Mouse (Mus musculus) adipocyte (in vitro differentiated cells): Measurements from ENCODE around the gene Platr17.
"Not testable (repeated sequence)": the region's sequence is repeated elsewhere in the genome, so short reads cannot be mapped to it uniquely, and the experiment has no call there.

ENCODE experiments used
- DNase-seq: peaks from one replicate; pipeline ENCODE4 v3.0.0-alpha.2; 2016; ENCODE audit warnings: low spot score

Gene Platr17

GRCm38 (mm10) chr17:33904835-33905234 lies at the start of gene Platr17:
Gene Platr17 (plus strand): TSS chr17:33905135.
- DNase-seq: not testable (repeated sequence)

GRCm38 (mm10) chr17:33857816-33858215 lies 47.1 kb upstream of the Platr17 start:
- DNase-seq: no peak

- DNase-seq: no peak
Observed at GRCm38 (mm10) chr17:33865330-33866030, 39.5 kb upstream of the Platr17 start.

DNA sequence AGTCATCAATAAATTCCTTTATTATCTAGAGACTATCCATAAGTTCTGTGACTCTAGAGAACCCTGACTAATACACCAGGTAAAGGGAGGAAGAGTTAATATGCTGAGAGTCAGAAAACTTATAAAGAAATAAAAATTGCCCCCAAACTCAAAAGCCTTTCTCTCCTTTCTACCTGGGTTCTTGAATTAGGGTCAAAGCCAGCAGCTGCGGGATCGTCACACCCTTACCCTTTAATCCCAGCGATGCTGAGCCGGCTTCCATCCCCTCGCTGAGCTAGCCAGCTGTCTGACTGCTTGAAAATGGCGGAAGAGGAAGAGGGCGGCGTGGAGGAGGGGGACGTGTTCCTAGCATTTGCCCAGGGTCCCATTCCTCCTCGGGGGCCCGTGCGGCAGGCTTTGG lies 31.4 kb upstream of the Platr17 start, which contains the start of gene Gm7029:
Gene Gm7029, plus strand, starts transcription at position 301 of the 400 bp plus-strand sequence.
- DNase-seq: not testable (repeated sequence)

GRCm38 (mm10) chr17:33874411-33874810 lies 30.5 kb upstream of the Platr17 start:
- no peak for DNase-seq

DNA sequence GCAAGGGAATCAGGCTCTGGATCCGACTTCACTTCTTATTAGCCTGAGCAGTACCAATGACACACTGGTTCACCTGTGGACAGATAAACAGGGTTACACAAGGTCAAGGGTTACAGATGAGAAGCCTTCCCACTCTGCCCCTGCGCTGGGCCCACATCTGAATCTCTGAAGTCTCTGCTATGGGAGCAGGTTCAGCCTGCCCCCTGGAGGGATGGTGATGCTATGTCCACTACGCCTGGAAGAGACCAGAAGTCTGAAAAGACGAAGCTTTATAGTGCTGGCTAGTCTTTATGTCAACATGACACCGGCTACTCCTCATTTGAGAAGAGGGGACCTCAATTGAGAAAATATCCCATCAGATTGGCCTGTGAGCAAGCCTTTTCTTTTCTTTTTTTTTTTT lies 29.1 kb upstream of the Platr17 start:
- DNase-seq: peak; percentile 40

GRCm38 (mm10) chr17:33884320-33884719 lies 20.6 kb upstream of the Platr17 start:
- not testable (repeated sequence) for DNase-seq

GRCm38 (mm10) chr17:33887802-33888201 lies 17.1 kb upstream of the Platr17 start:
- not testable (repeated sequence) for DNase-seq

GRCm38 (mm10) chr17:33888230-33888629 lies 16.7 kb upstream of the Platr17 start:
- DNase-seq: not testable (repeated sequence)

DNA sequence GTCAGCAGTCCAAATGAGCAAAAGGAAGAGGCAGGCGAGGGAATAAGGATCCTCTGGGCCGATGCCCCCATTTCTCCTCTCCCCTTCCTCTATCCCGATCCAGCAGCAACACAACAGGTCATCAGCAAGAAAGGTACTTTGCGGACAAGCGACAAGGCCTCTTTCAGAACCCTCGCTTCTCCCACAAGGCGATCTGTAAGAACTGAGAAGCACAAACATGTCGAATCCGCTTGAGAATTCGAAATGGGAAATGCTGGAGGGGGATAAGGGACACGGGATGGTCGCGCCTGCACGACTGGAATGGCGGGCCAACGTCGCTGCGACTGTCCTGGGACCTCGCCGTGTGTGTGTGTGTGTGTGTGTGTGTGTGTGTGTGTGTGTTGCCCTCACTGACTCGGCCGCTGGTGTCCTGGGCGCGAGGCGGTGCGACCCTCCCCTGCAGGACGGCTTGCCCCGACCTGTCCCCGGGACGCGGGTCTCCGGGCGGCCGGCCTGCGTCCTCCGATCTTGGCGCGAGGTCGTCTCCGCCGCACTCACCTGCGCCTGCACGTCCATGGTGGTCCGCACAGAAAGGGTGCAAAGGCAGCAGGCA lies 14.9 kb upstream of the Platr17 start:
- not testable (repeated sequence) for DNase-seq

GRCm38 (mm10) chr17:33890533-33891059 lies 14.3 kb upstream of the Platr17 start, which contains the start of gene Kifc1:
Gene Kifc1 (minus strand): TSS chr17:33890661.
- DNase-seq: peak; percentile 100

DNA sequence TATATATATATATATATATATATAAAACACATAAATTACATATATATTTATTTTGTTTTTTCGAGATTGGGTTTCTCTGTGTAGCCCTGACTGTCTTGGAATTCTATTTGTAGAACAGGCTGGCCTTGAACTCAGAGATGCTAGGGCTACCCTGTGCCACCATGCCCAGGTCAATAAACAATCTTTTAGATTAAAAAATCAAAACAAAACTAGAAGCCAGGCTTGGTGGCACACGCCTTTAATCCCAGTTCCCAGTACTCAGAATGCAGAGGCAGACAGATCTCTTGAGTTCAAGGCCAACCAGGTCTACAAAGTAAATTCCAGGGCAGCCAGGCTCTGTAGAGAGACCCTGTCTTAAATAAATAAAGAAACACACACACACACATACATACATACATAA lies 13.6 kb upstream of the Platr17 start:
- no peak for DNase-seq

GRCm38 (mm10) chr17:33891892-33892291 lies 13.0 kb upstream of the Platr17 start:
- DNase-seq: not testable (repeated sequence)

DNA sequence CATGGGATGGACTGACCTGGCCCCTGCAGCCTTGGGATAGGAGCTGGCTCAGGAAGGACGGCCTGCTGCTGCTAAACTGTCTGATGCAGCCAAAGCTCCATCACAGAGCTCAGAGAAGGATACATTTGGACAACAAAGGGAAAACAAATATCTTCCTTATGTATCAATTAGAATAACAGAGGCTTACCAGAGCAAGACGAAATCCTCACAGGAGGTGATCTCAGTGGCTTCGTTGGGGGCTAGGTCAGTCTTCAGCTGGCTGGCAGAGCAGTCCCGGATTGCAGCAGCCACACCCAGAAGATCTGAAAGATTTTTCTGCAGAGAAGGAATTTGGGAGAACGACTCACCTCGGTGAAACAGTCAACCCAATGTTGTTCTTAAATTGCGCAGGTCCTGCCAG lies 12.5 kb upstream of the Platr17 start:
- DNase-seq: no peak

- not testable (repeated sequence) for DNase-seq
Observed at GRCm38 (mm10) chr17:33893011-33893410, 11.9 kb upstream of the Platr17 start.

DNA sequence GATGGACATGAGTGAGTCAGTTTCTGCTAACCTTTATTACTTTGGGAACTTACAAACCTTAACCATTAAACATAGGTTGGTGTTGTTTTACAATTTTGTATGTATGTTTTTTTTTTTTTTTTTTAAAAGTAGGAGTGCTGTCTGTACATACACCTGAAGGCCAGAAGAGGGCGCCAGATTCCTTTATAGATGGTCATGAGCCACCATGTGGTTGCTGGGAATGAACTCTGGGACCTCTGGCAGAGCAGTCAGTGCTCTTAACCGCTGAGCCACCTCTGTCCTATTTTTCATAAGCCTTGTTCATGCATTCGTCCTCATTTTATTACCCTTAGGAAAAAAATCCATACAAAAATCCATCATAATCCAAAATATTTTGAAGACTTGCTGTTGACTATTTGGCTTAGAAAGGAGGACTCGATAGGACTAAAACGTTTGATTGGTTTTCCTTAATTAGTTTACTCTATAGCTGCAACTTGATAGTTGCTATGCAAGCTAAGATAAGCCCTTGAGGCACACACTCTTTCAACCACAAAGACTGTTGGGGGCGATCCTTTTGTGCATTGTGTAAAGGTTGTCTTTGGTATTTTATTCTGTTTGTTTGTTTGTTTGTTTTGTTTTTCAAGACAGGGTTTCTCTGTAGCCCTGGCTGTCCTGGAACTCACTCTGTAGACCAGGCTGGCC lies 7.7 kb upstream of the Platr17 start:
- DNase-seq: peak; percentile 95

DNA sequence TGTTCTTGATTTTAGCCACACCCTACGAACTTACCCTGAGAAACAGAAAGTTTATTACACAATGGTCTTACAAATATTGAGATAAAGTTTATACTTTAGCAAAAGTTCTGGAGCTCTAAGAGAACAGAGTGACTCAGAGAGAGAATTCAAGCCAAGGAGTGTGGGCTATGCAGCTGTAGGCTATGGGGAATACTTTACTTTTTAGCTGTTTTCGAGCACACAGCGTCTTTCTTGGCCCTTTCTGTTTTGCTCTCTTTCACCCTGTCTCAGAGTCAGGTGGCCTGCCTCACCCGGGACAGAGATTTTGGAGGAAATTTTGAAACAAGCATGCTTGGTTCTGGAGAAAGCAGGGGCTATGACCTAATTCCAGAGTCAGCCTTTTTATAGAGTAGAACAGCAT lies 6.7 kb upstream of the Platr17 start:
- peak; percentile 47 for DNase-seq

GRCm38 (mm10) chr17:33899642-33900041 lies 5.3 kb upstream of the Platr17 start:
- DNase-seq: no peak

DNA sequence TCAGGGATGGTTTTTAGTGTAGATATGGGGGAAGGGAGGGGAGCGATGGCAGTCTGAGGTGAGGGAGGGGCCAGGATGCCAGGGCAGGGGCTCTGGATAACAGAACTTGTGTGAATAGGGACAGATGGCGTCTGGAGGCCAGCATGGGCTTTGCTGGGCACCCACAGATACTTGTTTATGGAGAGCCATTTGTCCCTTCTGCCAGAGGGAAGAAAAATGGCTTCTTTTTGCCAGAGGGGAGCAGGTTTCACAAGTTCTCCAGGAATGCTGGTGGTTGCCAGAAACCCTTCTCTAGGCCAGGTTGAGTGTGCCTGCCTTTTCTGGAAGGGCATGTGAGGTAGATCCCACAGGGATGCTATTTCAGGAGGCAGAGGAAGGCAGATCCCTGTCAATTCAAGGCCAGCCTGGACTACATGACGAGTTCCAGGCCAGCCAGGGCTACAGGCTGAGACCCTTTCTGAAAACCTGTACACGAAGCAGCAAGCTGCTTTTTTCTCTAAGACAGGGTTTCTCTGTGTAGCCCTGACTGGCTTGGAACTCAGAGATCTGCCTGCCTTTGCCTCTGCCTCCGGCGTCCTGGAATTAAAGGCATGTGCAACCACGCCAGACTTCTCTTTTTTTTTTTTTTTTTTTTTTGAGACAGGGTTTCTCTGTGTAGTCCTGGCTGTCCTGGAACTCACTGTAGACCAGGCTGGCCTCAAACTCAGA lies 4.5 kb upstream of the Platr17 start:
- no peak for DNase-seq

DNA sequence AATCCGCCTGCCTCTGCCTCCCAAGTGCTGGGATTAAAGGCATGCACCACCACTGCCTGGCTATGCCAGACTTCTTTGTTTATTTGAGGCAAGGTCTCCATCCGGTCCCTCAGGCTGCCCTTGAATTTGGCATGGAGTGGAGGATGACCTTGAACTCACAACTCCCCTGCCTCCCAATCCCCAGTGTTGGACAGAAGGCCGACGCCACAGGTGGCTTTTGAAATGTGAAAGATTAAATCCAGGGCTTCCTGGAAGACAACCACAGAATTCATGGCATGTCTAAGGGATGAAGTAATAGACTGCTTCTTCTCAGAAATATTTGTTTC lies 4.0 kb upstream of the Platr17 start:
- no peak for DNase-seq

GRCm38 (mm10) chr17:33901653-33902052 lies 3.3 kb upstream of the Platr17 start:
- peak; percentile 70 for DNase-seq

DNA sequence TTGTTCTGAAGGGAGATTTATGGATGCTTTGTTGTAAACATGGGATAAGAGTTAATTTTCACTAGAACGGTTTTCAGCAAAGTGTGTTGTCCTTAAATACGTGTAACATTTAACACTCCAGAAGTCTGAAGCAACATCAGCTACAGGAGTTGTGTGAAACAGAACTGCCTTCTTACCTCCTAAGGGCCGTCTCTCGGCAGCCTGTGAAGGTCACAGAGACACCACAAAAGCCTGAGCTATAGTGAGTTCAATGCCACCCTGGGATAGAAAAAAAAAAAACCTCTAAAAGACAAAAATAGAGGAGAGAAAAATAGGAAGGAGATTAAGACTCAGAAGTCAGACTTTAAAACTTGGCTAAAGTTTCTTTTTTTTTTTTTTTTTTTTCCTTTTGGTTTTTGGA lies 2.9 kb upstream of the Platr17 start:
- no peak for DNase-seq
